Mouse (Mus musculus): ENCODE results near the gene Usp5. TPM values are rescaled to one million over a fixed set of nuclear protein-coding genes. Genes with fewer than 3 reads are reported as not detected.

Gene Usp5
- total and polyA plus RNA-seq, 3 experiments = 51.0 to 72.3 (median 68.4) TPM

DNA sequence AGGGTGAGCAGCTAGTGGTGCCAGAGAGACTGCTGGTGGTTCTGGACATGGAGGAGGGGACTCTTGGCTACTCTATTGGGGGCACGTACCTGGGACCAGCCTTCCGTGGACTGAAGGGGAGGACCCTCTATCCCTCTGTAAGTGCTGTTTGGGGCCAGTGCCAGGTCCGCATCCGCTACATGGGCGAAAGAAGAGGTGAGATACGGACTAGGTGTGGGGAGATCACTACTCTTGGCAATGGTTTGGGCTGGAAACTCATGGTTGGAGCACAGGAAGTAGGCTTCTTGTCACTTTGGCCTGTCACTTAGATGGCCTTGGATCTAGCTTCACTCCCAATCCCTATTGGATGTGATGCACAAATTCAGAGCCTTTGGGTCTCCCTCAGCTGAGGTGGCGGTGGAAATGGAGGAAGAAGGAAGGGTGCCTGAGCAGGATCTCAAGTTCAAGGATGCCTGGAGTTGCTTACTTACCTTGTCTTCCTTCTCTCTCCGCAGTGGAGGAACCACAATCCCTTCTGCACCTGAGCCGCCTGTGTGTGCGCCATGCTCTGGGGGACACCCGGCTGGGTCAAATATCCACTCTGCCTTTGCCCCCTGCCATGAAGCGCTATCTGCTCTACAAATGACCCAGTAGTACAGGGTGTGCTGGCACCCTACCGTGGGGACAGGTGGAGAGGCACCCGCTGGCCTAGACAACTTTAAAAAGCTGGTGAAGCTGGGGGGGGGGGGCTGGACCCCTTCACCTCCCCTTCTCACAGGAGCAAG, 19.3 kb downstream of the Usp5 start:
- no peaks in the 10 kb centered on the region for H3K27me3 ChIP-seq (ENCODE audit: control insufficient read depth, insufficient read depth, low read length)
- peak overlapping the region; percentile 61 for H3K4me3 ChIP-seq
- peaks cover 16% of the 10 kb centered on the region for H3K4me1 ChIP-seq (ENCODE audit: control insufficient read depth, insufficient read depth, low read length)
- peak overlapping the region; percentile 8 for H3K9ac ChIP-seq (ENCODE audit: low read depth, low read length)
- no peak for DNase-seq
- peak overlapping the region; percentile 81; the same call in 1 of the 2 replicates for H3K27ac ChIP-seq
- H3K36me3 ChIP-seq (ENCODE audit: control insufficient read depth, insufficient read depth, low read length) = no peaks in the 10 kb centered on the region; the same call in 1 of the 2 replicates
- TF ChIP-seq EP300 (IDR thresholded peaks at IDR 0.05; ENCODE audit: insufficient read depth, low read depth, low read length) (no peak), POLR2A (IDR thresholded peaks at IDR 0.05; ENCODE audit: insufficient read depth, low read depth, low read length) (0 out of 2 replicates have a peak, but pooled peaks have one; percentile 6)
- WGBS = 44% methylated on average over 14 of the region's 14 CpGs
- H3K79me2 ChIP-seq (replicated peaks; ENCODE audit: control insufficient read depth, insufficient read depth, low read length) = no peaks in the 10 kb centered on the region
- intact Hi-C loops (cut with DNase I) = loop anchor here (5.0 kb wide), 2 partner anchors 68 to 108 kb away; partner anchors contain the start of gene Grcc10

DNA sequence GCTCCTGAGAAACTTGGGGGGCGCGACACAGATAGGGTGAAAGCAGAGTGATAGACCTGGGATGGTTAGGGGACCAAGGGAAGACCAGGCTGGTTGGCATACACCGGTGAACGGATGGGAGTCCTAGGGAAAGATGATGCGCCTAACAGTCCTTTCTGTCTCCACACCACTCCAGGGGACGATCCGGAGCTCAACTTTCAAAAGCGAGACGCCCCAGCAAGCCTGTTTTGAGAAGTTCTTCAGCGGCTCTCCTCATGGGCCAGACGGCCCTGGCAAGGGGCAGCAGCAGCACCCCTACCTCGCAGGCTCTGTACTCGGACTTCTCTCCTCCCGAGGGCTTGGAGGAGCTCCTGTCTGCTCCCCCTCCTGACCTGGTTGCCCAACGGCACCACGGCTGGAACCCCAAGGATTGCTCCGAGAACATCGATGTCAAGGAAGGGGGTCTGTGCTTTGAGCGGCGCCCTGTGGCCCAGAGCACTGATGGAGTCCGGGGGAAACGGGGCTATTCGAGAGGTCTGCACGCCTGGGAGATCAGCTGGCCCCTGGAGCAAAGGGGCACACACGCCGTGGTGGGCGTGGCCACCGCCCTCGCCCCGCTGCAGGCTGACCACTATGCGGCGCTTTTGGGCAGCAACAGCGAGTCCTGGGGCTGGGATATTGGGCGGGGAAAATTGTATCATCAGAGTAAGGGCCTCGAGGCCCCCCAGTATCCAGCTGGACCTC, 20.1 kb downstream of the Usp5 start:
- peak; percentile 88 to 91 for DNase-seq
- WGBS = 1% methylated on average over 35 of the region's 35 CpGs
- Histone ChIP-seq H3K27ac (peak overlapping the region; percentile 81), H3K4me3 (peak overlapping the region; percentile 61), H3K9ac (ENCODE audit: low read depth, low read length) (peak overlapping the region; percentile 85), H3K36me3 (ENCODE audit: control insufficient read depth, insufficient read depth, low read length) (no peaks in the 10 kb centered on the region; the same call in 1 of the 2 replicates), H3K4me1 (ENCODE audit: control insufficient read depth, insufficient read depth, low read length) (peaks cover 14% of the 10 kb centered on the region), H3K79me2 (replicated peaks; ENCODE audit: control insufficient read depth, insufficient read depth, low read length) (no peaks in the 10 kb centered on the region), H3K27me3 (ENCODE audit: control insufficient read depth, insufficient read depth, low read length) (no peaks in the 10 kb centered on the region)
- peak; percentile 42; the same call in 1 of the 2 replicates for TF ChIP-seq POLR2A (IDR thresholded peaks at IDR 0.05; ENCODE audit: insufficient read depth, low read depth, low read length)
- TF ChIP-seq EP300 (IDR thresholded peaks at IDR 0.05; ENCODE audit: insufficient read depth, low read depth, low read length) = 0 out of 2 replicates have a peak, but pooled peaks have one; percentile 5
- TF ChIP-seq CTCF (IDR thresholded peaks at IDR 0.05) = peak; percentile 96
- intact Hi-C loops (cut with DNase I) = loop anchor here (5.0 kb wide), 2 partner anchors 67 to 107 kb away; partner anchors contain the start of gene Grcc10

DNA sequence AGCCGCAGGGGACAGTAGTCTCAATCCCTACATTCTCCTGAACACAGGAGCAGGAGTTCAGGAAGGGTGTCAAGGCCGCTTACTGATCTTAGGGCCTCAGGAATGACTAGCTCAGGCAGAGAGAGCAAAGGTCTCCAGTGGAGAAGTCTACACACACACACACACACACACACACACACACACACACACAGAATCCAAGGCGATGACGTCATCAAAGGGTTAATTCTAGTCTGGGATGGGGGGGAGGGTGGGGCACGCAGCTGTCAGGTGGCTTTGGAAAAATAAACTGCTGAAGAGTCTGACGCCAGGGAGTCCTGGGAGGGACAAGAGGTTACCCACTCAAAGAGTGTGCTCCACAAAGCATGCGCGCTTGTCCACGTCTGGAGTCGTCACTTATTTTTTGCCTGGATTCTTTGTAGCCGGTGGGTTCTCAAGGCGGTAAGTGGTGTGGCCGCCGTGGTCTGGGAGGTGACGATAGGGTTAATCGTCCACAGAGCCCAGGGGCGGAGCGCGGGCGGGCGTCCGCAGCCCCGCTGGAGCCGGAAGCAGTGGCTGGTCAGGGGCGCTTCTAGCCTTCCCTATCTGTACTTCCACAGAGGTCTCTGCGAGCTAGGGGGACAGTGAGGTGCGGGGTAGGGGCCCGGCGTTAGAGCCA, 20.8 kb downstream of the Usp5 start, which contains the start of gene Spsb2:
TSS of gene Spsb2 (plus strand) at position 304 of the 655 bp plus-strand sequence.
- peak within 1 kb of the TSS; percentile 81 for H3K27ac ChIP-seq
- H3K36me3 ChIP-seq (ENCODE audit: control insufficient read depth, insufficient read depth, low read length) = no peaks in the 10 kb centered on the region; the same call in 1 of the 2 replicates
- peak within 1 kb of the TSS; percentile 61 for H3K4me3 ChIP-seq
- H3K4me1 ChIP-seq (ENCODE audit: control insufficient read depth, insufficient read depth, low read length) = peaks cover 14% of the 10 kb centered on the region
- WGBS = 2% methylated on average over 29 of the region's 29 CpGs
- peak within 1 kb of the TSS; percentile 85 for H3K9ac ChIP-seq (ENCODE audit: low read depth, low read length)
- 0 out of 2 replicates have a peak, but pooled peaks have one; percentile 10 for TF ChIP-seq POLR2A (IDR thresholded peaks at IDR 0.05; ENCODE audit: insufficient read depth, low read depth, low read length)
- no peak for TF ChIP-seq EP300 (IDR thresholded peaks at IDR 0.05; ENCODE audit: insufficient read depth, low read depth, low read length)
- DNase-seq = peak; percentile 85 to 86
- H3K79me2 ChIP-seq (replicated peaks; ENCODE audit: control insufficient read depth, insufficient read depth, low read length) = no peaks in the 10 kb centered on the region
- intact Hi-C loops (cut with DNase I) = loop anchor here (5.0 kb wide), 2 partner anchors 66 to 106 kb away; partner anchors contain the start of gene Grcc10
- no peaks in the 10 kb centered on the region for H3K27me3 ChIP-seq (ENCODE audit: control insufficient read depth, insufficient read depth, low read length)

DNA sequence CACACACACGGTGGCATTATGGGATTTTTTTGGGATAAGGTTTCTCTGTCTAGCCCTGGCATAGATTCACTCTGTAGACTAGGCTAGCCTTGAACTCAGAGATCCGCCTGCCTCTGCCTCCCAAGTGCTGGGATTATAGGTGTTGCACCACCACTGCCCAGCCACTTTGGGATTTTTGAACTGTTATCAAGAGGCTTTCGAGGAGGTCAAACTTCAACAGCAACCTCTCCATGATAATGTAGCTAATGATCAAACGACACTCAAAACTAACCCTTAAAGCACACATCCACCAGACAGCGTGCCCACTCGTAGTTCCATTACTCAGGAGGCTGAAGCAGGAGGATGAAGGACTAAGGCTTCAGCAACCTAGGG, 21.3 kb downstream of the Usp5 start:
- H3K9ac ChIP-seq (ENCODE audit: low read depth, low read length) = peak overlapping the region; percentile 21
- H3K4me1 ChIP-seq (ENCODE audit: control insufficient read depth, insufficient read depth, low read length) = peaks cover 14% of the 10 kb centered on the region
- no peaks in the 10 kb centered on the region for H3K27me3 ChIP-seq (ENCODE audit: control insufficient read depth, insufficient read depth, low read length)
- TF ChIP-seq EP300 (IDR thresholded peaks at IDR 0.05; ENCODE audit: insufficient read depth, low read depth, low read length) = no peak
- no peak for TF ChIP-seq POLR2A (IDR thresholded peaks at IDR 0.05; ENCODE audit: insufficient read depth, low read depth, low read length)
- no peak for TF ChIP-seq CTCF (IDR thresholded peaks at IDR 0.05)
- H3K27ac ChIP-seq = peak overlapping the region; percentile 58
- DNase-seq = no peak
- intact Hi-C loops (cut with DNase I) = loop anchor here (5.0 kb wide), 2 partner anchors 66 to 106 kb away; partner anchors contain the start of gene Grcc10
- H3K36me3 ChIP-seq (ENCODE audit: control insufficient read depth, insufficient read depth, low read length) = no peaks in the 10 kb centered on the region; the same call in 1 of the 2 replicates
- H3K79me2 ChIP-seq (replicated peaks; ENCODE audit: control insufficient read depth, insufficient read depth, low read length) = no peaks in the 10 kb centered on the region
- WGBS = 63% methylated on average over 6 of the region's 6 CpGs
- no peak overlapping the region for H3K4me3 ChIP-seq

DNA sequence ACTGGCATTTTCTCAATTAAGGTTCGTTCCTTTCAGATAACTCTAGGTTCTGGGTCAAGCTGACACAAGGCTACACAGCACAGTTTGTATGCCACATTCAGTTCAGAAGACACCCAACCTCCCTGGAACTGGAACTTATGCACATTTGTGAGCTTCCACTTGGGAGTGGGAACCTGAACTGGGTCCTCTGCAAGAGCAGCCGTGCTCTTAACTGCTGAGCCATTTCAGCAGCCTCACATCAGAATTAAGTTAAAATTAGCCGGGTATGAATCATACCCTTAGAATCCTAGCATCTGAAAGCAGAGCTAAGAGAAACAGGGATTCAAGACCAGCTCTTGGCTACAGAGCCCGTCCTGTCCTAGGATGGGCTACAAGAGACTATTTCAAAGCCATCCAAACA, 21.9 kb downstream of the Usp5 start:
- Histone ChIP-seq H3K4me1 (ENCODE audit: control insufficient read depth, insufficient read depth, low read length) (peaks cover 12% of the 10 kb centered on the region), H3K4me3 (no peak overlapping the region), H3K27me3 (ENCODE audit: control insufficient read depth, insufficient read depth, low read length) (no peaks in the 10 kb centered on the region), H3K27ac (no peak overlapping the region), H3K36me3 (ENCODE audit: control insufficient read depth, insufficient read depth, low read length) (no peaks in the 10 kb centered on the region), H3K79me2 (replicated peaks; ENCODE audit: control insufficient read depth, insufficient read depth, low read length) (no peaks in the 10 kb centered on the region), H3K9ac (ENCODE audit: low read depth, low read length) (no peak overlapping the region)
- WGBS = 52% methylated on average over 4 of the region's 4 CpGs
- TF ChIP-seq EP300 (IDR thresholded peaks at IDR 0.05; ENCODE audit: insufficient read depth, low read depth, low read length) (no peak), POLR2A (IDR thresholded peaks at IDR 0.05; ENCODE audit: insufficient read depth, low read depth, low read length) (no peak), CTCF (IDR thresholded peaks at IDR 0.05) (no peak)
- no peak for DNase-seq
- intact Hi-C loops (cut with DNase I) = loop anchor here (5.0 kb wide), 2 partner anchors 65 to 105 kb away; partner anchors contain the start of gene Grcc10
